Mouse (Mus musculus) testis, postnatal 10 days (tissue): ENCODE data around the gene Prelid1.

ENCODE experiments used
- DNase-seq: peaks from one replicate; pipeline ENCODE4 v3.0.0; 2021; ENCODE audit warnings: low spot score

Prelid1 gene

DNA sequence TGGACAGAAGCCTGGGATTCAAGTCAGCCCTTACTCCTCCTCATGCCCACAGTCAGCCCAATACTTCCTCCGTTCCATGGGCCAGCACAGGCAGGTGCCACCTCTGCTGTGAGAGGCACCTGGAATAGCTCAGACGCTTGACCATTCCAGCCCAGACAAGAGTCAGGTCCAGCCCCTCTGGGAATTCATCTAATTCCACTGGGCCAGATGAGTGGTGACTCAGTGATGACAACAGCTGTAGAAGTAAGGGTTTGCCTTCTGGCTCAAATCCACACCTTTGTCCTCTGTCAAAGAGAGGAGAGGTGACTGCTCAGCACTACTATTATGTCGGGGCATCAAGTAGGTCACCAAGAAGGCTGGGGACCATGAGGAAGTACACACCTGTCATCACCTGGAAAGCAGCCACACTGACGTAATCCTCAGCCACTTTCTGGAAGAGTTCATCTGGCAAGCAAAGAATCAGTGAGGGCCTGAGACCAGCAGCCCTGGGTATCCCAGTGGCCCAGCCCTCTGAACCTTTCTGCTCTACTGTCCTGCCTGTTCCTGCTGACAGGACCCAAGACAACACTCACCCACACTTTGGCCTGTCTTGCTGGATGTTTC is at the start of gene Prelid1:
Gene Prelid1, plus strand, starts transcription at position 570 of the 603 bp plus-strand sequence.
- peak; percentile 41 for DNase-seq

DNA sequence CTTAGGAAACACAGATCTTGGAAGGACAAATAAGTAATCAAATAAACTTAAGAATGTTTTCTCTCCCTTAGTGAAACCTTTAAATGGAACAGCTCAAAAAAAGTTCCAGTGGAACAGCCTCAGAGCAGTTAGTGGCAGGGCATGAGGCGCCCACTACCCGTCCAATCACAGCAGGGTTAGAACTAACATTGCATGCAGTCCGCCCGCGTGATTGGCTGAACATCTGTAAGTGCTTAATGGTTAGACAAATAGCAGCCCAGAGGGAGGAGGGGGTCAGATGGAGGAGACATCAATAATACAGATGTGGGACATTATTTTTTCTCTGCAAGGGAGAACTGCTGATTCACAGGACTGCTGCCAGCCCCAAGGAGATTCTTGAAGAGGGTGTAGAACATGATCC is 43.1 kb upstream of the Prelid1 start:
- no peak for DNase-seq

DNA sequence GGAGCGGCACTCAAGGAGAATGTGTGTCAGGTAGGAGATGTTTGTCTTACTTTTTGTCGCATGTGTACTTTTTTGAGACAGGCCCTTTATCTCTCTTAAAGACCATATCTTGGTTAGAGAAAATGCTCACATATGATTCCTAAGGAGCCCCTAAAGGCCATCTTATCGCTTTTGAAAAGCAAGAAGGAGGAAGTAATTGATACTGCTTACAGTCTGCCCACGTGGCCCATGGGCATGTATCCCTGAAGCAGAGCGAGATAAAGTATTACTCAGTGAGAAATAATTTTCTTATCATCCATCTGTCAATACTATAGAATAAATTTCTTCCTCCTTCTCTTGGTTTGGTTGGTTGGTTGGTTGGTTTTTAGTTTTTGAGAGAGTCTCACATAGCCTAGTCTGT is 42.7 kb upstream of the Prelid1 start:
- no peak for DNase-seq

DNA sequence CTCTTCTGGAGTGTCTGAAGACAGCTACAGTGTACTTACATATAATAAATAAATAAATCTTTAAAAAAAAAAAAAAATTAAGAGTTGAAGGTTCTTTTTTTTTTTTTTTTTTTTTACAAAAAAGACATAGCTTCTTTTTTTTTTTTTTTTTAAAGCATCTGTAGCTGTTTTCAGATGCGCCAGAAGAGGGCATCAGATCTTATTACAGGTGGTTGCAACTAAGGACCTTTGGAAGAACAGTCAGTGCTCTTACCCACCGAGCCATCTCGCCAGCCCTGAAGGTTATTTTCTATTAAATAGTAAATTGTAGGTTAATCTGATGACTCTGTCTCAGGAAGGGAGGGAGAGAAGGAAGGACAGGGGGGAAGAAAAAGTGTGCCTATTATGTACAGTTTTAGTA is 31.4 kb upstream of the Prelid1 start:
- no peak for DNase-seq

DNA sequence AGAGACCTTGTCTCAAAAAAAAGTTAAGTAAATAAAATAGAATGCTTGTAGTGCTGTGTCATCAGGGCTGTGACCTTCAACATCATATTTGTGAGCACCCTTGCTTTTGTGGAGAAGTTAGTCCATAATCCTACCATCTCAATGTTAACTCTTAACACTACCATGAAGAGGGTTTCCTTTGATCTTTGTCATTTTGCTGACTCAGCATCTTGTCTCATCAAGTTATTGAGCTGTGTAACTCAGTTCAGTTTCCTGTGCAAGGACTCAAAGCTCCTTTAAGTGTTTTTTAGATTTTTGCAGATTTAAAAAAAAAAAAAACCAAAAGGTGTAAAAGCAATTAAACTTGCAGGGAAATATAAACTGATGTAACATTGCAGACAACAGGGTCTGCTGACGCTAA is 23.5 kb upstream of the Prelid1 start:
- DNase-seq = no peak

DNA sequence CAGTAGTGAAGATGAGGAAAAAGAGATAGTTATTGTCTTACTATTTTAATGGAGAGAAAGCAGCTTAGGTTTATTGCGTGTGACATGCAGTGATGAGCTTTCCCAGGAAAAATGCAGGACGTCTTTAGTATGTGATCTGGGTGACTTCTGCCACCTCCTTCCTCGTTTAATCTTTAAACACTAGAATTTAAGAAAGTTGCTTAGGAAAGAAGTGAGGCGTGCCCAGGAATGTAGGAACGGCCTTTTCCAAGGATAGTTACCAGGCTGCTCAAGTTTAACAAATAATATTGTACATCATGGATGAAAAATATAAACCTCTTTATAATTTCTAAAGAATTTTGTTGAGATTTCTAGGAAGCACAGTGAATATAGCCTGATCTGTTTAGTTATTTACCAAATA is 19.4 kb upstream of the Prelid1 start:
- no peak for DNase-seq

DNA sequence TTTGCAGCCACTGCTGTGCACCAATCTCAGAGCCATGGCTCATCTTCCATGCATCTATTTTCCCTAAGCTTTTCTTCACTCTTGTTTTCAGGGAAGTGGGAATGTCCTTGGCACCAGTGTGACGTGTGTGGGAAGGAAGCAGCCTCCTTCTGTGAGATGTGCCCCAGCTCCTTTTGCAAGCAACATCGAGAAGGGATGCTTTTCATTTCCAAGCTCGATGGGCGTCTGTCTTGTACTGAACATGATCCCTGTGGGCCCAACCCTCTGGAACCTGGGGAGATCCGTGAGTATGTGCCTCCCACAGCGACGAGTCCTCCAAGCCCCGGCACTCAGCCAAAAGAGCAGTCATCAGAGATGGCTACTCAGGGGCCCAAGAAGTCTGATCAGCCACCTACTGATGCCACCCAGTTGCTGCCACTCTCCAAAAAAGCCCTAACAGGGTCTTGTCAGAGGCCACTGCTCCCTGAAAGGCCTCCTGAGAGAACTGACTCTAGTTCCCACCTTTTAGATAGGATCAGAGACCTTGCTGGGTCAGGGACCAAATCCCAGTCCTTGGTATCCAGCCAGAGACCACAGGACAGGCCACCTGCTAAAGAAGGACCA is 8.2 kb upstream of the Prelid1 start:
- no peak for DNase-seq

DNA sequence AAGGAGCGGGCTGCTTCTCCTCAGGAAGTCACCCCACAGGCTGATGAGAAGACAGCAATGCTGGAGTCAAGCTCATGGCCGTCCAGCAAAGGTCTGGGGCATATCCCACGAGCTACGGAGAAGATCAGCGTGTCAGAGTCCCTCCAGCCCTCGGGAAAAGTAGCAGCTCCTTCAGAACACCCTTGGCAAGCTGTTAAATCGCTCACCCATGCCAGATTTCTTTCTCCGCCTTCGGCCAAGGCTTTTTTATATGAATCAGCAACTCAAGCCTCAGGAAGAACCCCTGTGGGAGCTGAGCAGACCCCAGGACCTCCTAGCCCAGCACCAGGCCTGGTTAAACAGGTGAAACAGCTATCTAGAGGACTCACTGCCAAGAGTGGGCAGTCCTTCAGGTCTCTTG is 7.2 kb upstream of the Prelid1 start:
- no peak for DNase-seq

DNA sequence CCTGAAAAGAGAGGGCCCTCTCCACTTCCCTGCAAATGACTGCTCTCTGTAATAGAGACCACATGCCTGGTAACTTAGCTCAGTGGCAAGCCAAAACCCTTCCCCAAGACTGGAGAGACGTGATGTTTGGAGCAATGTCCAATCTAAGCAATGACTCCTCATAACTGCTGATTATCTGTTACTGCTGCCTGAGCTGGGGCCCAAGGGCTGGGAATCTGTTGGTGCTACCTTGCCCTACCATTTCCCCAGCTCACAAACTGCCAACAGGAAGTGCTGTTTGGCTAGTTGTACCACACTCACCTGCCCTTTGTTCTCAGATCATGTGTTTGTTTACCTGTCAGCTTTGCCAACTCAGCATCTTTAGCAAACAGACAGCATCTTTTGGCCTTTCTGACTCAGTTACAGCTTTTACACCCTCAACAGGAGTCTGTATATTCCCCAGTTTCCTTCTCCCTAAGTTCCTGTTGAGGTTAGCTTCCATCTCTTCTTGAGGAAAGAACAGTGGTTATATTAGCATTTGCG is 5.3 kb upstream of the Prelid1 start:
- no peak for DNase-seq

DNA sequence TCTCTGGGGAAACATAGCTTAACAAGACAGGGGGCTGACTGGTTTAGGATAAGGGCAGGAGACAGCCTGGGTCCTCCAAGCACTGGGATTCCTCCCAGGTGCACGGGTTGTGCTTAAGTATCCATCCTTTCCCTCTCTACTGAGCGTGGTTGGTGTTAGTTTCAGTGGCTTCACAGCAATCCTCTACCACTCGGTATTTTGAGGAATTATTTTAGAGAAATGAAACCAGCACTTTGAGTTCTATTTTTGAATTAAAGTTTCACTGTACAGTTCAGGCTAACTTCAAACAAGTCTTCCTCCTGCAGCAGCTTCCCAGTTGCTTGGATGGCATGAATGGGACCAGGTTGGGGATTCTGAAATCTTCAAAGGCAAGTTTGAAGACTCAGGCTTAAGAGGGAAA is 1.9 kb upstream of the Prelid1 start:
- no peak for DNase-seq

DNA sequence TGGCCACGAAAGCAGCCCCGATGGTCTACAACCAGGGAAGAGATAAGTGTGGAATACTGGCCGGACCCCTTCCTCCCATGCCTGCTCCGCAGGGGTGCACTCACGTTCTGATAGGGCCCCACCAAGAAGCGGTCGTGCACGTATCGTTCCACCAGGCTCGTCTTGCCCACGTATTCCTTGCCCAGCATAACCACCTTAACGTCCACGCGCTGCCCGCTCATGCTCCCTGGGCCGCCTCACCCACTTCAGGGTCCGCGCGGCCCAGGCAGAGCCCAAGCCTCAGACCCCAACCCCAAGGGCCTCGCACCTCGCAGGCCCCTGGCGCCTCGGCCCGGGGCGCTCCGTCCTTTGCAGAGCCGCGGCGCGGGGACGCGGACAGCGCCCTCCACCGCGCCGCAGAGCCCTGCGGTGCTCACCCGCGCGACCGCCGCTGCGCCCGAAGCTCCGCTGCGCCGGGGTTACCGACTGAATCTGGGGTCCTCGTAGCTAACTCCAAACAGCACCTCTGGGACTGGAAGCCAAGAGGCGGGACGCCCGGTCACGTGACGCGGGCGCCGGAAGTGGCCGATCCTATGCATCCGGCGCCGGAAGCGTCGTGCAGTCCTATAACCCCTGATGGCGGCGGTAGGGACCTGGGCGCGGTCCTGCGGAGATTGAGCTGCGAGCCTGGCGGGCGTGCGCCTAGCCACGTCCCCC is 1.3 kb downstream of the Prelid1 start, which contains the start of gene Rab24:
Gene Rab24, minus strand, starts transcription at position 513 of the 696 bp plus-strand sequence.
- DNase-seq = peak; percentile 92

DNA sequence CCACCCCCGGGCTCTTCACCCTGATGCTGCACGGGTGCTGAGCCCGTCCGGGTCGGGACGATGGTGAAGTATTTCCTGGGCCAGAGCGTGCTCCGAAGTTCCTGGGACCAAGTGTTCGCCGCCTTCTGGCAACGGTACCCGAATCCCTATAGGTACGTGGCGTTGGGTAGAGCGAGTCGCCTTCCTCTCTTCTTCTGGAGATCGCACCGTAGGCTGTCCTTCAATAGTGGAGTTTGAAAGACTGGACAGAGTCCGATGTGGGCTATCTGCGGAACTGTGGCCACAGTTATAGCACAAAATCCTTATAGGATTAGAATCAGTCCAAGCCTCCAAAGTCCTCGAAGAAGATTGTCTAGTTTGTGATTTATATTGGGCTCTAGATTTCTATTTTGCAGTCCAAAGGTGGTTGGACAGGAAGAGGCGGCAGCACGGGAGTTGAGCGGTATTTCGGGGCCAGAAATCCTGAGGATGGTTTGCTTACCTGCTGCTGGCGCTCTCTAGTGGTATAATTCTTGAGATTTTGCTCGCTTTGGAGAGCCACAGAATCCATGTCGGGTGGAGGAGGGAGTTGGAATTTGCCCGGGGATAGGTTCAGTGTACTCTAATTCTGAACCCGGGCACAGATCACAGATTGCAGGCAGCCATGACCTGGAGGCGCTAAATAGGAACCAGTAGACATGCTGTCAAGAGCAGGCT is 2.0 kb downstream of the Prelid1 start:
- no peak for DNase-seq

DNA sequence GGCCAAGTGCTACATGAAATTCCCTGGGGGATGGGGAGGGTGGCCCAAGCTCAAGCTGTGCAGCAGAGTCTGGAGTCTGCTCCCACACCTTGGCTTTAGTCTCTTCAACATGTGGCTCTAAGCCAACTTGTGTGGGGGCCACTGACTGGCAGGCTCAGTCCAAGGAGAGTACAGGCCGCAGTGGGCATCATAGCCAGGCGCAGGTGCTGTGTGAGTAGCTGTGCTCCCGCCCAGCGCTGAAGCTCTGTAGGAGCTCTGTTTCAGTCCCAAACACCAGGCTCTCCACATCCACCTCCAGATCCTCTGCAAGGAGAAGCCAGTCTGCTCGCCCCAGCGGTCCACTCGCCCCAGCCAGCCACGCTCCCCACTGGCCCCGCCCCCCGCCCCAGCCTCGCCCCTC is 5.3 kb downstream of the Prelid1 start:
- peak; percentile 47 for DNase-seq

DNA sequence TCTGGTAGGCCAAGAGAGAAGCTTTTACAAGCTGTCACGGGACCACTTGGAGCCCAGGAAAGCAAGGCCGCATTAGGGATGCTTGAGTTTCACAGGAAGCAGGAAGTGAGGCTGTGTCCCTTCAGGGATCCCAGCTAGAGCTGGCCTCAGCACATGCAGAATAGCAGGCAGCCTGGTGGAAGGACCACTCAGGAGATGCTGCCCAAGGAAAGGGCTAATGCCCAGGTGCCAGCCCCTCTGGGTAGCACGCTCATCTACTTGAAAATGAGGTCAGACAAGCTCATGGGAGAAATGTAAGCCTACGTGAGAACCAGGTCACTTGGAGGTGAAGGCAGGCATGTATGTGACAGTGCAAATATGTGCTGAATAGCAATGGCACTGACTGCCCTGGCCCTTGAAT is 6.9 kb downstream of the Prelid1 start:
- DNase-seq = no peak

DNA sequence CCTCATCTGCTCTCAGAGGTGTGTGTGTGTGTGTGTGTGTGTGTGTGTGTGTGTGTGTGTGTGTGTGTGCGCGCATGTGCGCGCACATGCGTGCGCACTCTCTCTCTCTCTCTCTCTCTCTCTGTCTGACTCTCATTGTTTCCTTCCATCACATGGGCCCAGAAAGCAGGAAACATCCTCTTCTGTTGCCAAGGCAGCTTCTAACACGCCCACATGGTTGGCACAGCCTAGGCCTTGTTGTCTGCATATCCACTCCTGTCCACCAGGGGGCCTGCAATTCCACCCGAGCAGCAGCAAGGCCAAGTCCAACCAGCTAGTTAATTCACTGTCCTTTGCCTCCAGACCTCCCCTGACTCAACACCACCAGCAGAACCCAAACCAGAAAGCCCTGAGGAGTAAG is 7.3 kb downstream of the Prelid1 start:
- peak; percentile 86 for DNase-seq

DNA sequence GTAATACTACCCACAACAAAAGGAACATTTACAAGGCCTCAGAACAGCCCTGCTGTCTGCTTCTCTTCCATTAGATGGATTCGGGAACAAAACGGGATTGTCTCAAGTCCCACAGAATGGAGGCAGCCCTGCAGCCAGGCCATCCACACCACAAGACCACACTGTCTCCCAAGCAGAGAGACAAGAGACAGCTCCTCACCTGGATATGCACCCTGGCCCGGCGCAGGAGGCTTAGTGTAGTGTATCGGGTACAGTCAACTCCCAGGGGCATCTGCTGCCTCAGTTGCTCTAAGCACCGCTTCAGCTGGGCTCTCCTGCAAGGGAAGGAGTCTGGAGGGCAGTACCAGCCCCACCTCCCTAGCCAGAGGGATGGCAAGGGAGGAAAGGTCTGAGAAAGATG is 7.9 kb downstream of the Prelid1 start:
- peak; percentile 44 for DNase-seq

DNA sequence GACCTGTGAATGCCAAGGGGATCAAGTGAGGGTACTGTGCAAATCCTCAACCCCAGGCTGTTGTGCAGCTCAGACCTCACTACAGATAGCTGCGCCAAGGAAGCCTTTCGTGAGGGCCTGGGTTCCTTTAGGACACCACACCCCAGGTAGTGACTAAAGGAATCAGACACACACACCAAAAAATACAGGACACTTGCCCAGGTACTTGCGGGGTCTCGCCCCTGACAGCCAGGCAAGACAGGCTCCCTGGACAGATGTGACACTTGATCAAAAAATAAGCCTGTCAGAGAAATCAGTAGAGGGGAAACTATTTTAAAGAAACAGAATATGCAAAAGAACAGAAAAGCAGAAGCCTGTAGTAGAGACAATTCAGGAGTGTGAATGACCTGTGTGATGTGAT is 8.3 kb downstream of the Prelid1 start:
- DNase-seq = no peak

DNA sequence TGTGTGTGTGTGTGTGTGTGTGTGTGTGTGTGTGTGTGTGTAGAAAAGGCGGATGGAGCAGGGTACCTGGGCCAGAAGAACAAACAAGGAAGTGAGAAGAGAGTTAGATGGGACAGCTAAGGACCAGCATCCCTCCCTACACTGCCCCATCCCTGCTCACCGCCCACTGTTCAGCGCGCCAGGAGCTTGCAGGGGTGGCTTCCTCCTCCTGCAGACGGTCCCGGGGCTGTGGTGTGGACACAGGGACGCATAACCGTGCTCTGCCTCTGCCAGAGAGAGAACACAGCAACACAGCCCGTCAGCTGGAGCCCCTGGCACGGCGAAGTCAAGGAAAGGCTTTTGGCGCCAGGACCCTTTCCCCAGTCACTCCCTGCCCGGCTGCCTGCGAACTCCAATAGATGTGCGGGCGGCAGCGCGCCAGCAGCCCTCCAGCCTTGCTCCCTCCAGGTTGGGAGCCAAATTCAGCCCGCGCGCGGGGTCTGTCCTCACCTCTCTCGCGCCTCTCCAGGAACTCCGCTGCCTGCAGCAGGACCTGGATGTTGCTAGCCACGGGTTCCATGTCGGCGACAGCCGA is 8.9 kb downstream of the Prelid1 start:
- peak; percentile 76 for DNase-seq

DNA sequence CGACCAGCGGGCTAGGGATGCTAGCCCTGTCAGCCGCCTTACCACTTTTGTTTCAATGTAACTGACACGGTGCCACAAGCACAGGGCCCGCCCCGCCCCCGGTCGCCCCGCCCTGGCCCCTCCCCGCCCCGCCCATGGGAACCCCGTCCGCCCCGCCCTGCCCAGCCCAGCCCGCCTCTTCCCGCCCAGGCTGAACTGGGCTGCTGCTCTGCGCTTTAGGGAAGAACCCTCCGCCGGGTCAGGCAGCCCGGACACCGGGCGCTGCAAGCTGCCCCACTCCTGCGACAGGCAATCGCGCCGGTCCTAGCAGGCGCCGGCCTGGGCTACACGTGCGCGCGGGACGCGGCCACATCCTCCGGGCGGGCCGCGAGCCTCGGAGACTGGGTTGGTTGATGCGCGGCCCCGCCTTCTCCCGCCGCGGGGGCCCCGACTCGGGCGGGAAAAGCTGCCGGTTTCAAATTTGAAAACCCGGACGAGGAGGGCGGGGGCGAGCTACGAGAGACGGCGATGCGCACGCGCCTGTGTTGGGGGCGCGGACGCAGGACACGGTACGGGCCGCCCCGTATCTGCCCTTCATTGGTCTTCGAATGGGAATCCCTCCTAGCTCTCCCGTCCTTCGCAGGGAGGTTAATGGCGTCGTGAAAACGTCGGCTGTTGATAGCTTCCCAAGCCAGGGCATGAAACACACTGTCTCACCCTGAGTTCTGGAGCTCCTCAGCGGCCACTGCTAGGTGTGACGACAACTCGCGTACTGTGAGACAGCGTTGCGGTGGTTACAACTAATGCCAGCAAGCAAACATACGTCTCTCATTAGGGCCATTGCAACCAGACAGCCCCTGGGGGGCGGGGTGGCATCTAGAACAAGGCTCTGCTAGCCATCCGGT is 9.6 kb downstream of the Prelid1 start, which contains the start of gene Mxd3:
Gene Mxd3, minus strand, starts transcription at position 141 of the 884 bp plus-strand sequence.
- DNase-seq = peak; percentile 88

DNA sequence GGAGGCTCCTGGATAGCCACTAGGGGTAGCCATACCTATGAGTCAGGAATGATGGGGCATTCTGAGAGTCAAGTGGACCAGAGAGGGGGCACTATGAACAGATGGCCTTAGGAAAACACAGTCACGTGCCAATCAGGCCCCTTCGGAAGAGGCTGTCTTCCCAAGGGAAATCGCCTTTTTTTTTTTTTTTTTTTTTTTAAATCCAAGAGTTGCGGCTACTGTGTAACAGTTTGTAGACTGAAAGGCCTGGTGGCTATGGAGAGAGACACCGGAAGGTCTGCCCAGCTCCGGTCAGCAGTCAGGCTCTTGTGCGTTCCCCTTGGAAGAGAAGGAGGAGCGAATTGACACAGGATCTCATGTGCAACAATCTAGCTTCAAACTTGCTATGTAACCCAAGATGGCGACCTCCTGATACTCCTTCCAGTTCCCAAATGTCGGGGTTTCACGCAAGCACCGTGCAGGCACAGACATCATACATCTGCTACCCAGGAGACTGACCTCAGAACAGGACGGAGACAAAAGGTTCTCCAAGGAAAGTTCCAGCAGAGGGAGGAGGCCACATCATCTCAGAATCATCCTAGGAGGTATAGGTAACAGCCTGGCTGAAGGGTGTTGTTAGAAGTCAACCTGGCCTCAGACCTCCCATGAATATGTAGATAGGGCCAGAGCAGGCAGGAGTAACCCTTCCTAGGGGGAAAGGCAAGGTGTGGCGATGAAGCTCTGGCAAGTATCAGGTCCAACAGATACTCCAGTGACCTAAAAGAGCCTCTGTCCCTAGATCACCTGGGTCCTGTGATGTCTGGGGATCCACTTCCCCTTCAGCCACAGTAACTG is 10.5 kb downstream of the Prelid1 start:
- DNase-seq = no peak
